Mouse (Mus musculus): ENCODE data around the gene Padi1.

Padi1 gene

GRCm38 (mm10) chr4:140815496-140815895 lies 30.1 kb downstream of the Padi1 start:
- no peak for DNase-seq

- DNase-seq, result peak; percentile 73
Observed at GRCm38 (mm10) chr4:140814241-140815225, 31.0 kb downstream of the Padi1 start.

- no peak for DNase-seq
Observed at GRCm38 (mm10) chr4:140813358-140814185, 32.0 kb downstream of the Padi1 start.

GRCm38 (mm10) chr4:140812609-140813008 lies 33.0 kb downstream of the Padi1 start:
- no peak for DNase-seq

GRCm38 (mm10) chr4:140812191-140812590 lies 33.4 kb downstream of the Padi1 start:
- DNase-seq, result no peak

GRCm38 (mm10) chr4:140810458-140811260 lies 34.9 kb downstream of the Padi1 start, which contains the start of gene Padi3:
Padi3 (minus strand) TSS chr4:140810648.
- DNase-seq, result no peak

GRCm38 (mm10) chr4:140809118-140809517 lies 36.5 kb downstream of the Padi1 start:
- DNase-seq, result no peak

GRCm38 (mm10) chr4:140804601-140805000 lies 41.0 kb downstream of the Padi1 start:
- DNase-seq, result no peak

- DNase-seq, result no peak
Observed at GRCm38 (mm10) chr4:140801364-140801763, 44.2 kb downstream of the Padi1 start.

- DNase-seq, result no peak
Observed at GRCm38 (mm10) chr4:140796786-140797185, 48.8 kb downstream of the Padi1 start.

- peak; percentile 28 for DNase-seq
Observed at GRCm38 (mm10) chr4:140794678-140795077, 50.9 kb downstream of the Padi1 start.

- no peak for DNase-seq
Observed at GRCm38 (mm10) chr4:140793795-140794194, 51.8 kb downstream of the Padi1 start.

- no peak for DNase-seq
Observed at GRCm38 (mm10) chr4:140792584-140792983, 53.0 kb downstream of the Padi1 start.

GRCm38 (mm10) chr4:140791071-140791470 lies 54.5 kb downstream of the Padi1 start:
- no peak for DNase-seq

- no peak for DNase-seq
Observed at GRCm38 (mm10) chr4:140789983-140790382, 55.6 kb downstream of the Padi1 start.

GRCm38 (mm10) chr4:140788983-140789382 lies 56.6 kb downstream of the Padi1 start:
- peak; percentile 86 for DNase-seq

- DNase-seq, result no peak
Observed at GRCm38 (mm10) chr4:140788264-140788663, 57.3 kb downstream of the Padi1 start.

- peak; percentile 84 for DNase-seq
Observed at GRCm38 (mm10) chr4:140787414-140787813, 58.2 kb downstream of the Padi1 start.

GRCm38 (mm10) chr4:140785217-140785616 lies 60.4 kb downstream of the Padi1 start:
- no peak for DNase-seq

GRCm38 (mm10) chr4:140784292-140784945 lies 61.2 kb downstream of the Padi1 start:
- no peak for DNase-seq

GRCm38 (mm10) chr4:140782821-140783220 lies 62.8 kb downstream of the Padi1 start:
- DNase-seq, result no peak

- DNase-seq, result no peak
Observed at GRCm38 (mm10) chr4:140780507-140780906, 65.1 kb downstream of the Padi1 start.
